Mouse (Mus musculus) activated CD4-positive, CD25-positive, alpha-beta regulatory T cell, adult 4 months (primary cell): Measurements from ENCODE around the gene Gm37596. TPM values are rescaled to one million over a fixed set of nuclear protein-coding genes. Genes with fewer than 3 reads are reported as not detected.
"Not testable (repeated sequence)": the region's sequence is repeated elsewhere in the genome, so short reads cannot be mapped to it uniquely, and the experiment has no call there.

Experiments
- ATAC-seq: one replicate; pipeline ENCODE4 v1.8.0; 2017
- polyA plus RNA-seq, 2 experiments: library from polyadenylated mRNA; unstranded; fragments of 100-300 nt; shearing (Covaris generic); gene quantifications; one replicate each; pipeline ENCODE4 v1.2.1; 2017

Gm37596 gene
- polyA plus RNA-seq = not detected

DNA sequence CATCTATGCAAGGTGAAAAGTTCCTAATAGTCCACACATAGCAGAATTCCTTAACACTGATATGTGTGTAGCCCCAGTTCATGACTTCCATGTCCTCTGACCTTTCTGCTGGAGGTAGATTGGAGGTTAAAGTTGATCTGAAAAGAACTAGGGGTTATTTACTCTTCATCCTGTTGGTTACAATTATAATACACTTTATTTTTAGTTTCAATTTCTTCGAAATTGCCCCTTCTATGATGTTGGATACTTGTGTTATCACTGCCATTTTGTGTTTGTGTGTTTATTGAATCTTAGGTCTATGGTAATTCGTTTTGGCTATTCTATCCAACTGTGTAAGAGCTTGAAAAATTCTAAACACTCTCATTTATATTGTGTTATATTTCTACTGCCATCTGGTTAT, at the start of gene Gm37596:
Gm37596 (minus strand) TSS at position 101 of the 400 bp plus-strand sequence.
- not testable (repeated sequence) for ATAC-seq

GRCm38 (mm10) chr3:93708969-93709637, 16.2 kb upstream of the Gm37596 start:
- ATAC-seq = not testable (repeated sequence)

GRCm38 (mm10) chr3:93676210-93676609, 16.7 kb downstream of the Gm37596 start, which contains the start of gene Tdpoz1:
Gene Tdpoz1, minus strand, starts transcription at chr3:93676310.
- ATAC-seq = not testable (repeated sequence)

GRCm38 (mm10) chr3:93670805-93671503, 21.9 kb downstream of the Gm37596 start:
- not testable (repeated sequence) for ATAC-seq

GRCm38 (mm10) chr3:93654260-93654659, 38.6 kb downstream of the Gm37596 start:
- no peak for ATAC-seq

DNA sequence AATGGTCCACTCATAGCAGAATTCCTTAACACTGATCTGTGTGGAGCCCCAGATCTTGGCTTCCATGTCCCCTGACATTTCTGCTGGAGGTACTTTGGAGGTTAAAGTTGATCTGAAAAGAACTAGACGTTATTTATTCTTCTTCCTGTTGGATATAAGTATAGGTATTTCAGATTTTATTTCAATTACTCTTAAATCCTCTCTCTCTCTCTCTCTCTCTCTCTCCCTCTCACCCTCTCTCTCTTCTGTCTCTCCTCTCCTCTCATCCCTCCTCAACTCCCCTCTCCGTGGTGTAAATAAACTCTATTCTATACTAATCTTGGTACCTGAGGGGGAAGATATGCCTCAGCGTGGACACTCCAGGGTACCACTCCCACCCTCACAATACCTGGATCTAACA, 40.3 kb downstream of the Gm37596 start, which contains the start of gene Tdpoz2:
Tdpoz2 (minus strand) TSS at position 101 of the 400 bp plus-strand sequence.
- no peak for ATAC-seq

Other genes starting within 250 kb of the Gm37596 start
- gene Tchhl1, start 224.3 kb downstream of the Gm37596 start, polyA plus RNA-seq = not detected
- 1,000 to 10,000 TPM; 1,103 to 1,136 TPM for gene S100a11, start 172.6 kb downstream of the Gm37596 start, polyA plus RNA-seq
- gene S100a10, start 138.0 kb downstream of the Gm37596 start, polyA plus RNA-seq = 1,000 to 10,000 TPM; 1,196 to 1,341 TPM
- not detected for gene Tdpoz2, start 40.4 kb downstream of the Gm37596 start, polyA plus RNA-seq
- gene Tdpoz1, start 16.8 kb downstream of the Gm37596 start, polyA plus RNA-seq = not detected
- not detected for gene Gm5773, start 79.9 kb upstream of the Gm37596 start, polyA plus RNA-seq
- not detected for gene Tdpoz4, start 103.3 kb upstream of the Gm37596 start, polyA plus RNA-seq
- gene Tdpoz3, start 132.9 kb upstream of the Gm37596 start, polyA plus RNA-seq = not detected